Mouse (Mus musculus): ENCODE measurements around the gene Arhgap1.
"Not testable (repeated sequence)": the region's sequence is repeated elsewhere in the genome, so short reads cannot be mapped to it uniquely, and the experiment has no call there.

Arhgap1 gene

GRCm38 (mm10) chr2:91649553-91650359 is at the start of gene Arhgap1, which contains the start of gene Zfp408:
Gene Arhgap1 (plus strand): TSS chr2:91649860.
Gene Zfp408 (minus strand): TSS chr2:91649791.
- peak; percentile 99 for DNase-seq

- DNase-seq, result no peak
Observed at GRCm38 (mm10) chr2:91600475-91600874, 49.2 kb upstream of the Arhgap1 start.

GRCm38 (mm10) chr2:91602389-91602788 is 47.3 kb upstream of the Arhgap1 start:
- DNase-seq, result peak in 1 of 2 experiments; percentile 12

GRCm38 (mm10) chr2:91609370-91609769 is 40.3 kb upstream of the Arhgap1 start:
- DNase-seq, result not testable (repeated sequence)

GRCm38 (mm10) chr2:91622356-91622755 is 27.3 kb upstream of the Arhgap1 start:
- no peak for DNase-seq

- DNase-seq, result not testable (repeated sequence)
Observed at GRCm38 (mm10) chr2:91623366-91623765, 26.3 kb upstream of the Arhgap1 start.

GRCm38 (mm10) chr2:91627486-91627885 is 22.2 kb upstream of the Arhgap1 start:
- DNase-seq, result no peak

- DNase-seq, result no peak
Observed at GRCm38 (mm10) chr2:91628171-91628570, 21.5 kb upstream of the Arhgap1 start.

GRCm38 (mm10) chr2:91629682-91630081 is 20.0 kb upstream of the Arhgap1 start:
- no peak for DNase-seq

GRCm38 (mm10) chr2:91630384-91630783 is 19.3 kb upstream of the Arhgap1 start:
- DNase-seq, result no peak

GRCm38 (mm10) chr2:91631826-91632225 is 17.8 kb upstream of the Arhgap1 start:
- DNase-seq, result no peak

GRCm38 (mm10) chr2:91632316-91632715 is 17.3 kb upstream of the Arhgap1 start:
- no peak for DNase-seq

- DNase-seq, result no peak
Observed at GRCm38 (mm10) chr2:91633334-91633977, 16.2 kb upstream of the Arhgap1 start.

GRCm38 (mm10) chr2:91634841-91635240 is 14.8 kb upstream of the Arhgap1 start:
- DNase-seq, result peak; percentile 78

- DNase-seq, result no peak
Observed at GRCm38 (mm10) chr2:91635486-91635885, 14.2 kb upstream of the Arhgap1 start.

GRCm38 (mm10) chr2:91636229-91636628 is 13.4 kb upstream of the Arhgap1 start, which contains the start of gene F2:
Gene F2 (minus strand): TSS chr2:91636414.
- no peak for DNase-seq

- DNase-seq, result no peak
Observed at GRCm38 (mm10) chr2:91636727-91637338, 12.8 kb upstream of the Arhgap1 start.

GRCm38 (mm10) chr2:91638931-91639330 is 10.7 kb upstream of the Arhgap1 start:
- DNase-seq, result no peak

- no peak for DNase-seq
Observed at GRCm38 (mm10) chr2:91642825-91643415, 6.7 kb upstream of the Arhgap1 start.

GRCm38 (mm10) chr2:91644021-91644420 is 5.6 kb upstream of the Arhgap1 start:
- DNase-seq, result no peak

GRCm38 (mm10) chr2:91645354-91645753 is 4.3 kb upstream of the Arhgap1 start:
- DNase-seq, result no peak

GRCm38 (mm10) chr2:91645811-91646210 is 3.8 kb upstream of the Arhgap1 start:
- no peak for DNase-seq

GRCm38 (mm10) chr2:91646733-91647132 is 2.9 kb upstream of the Arhgap1 start:
- DNase-seq, result peak; percentile 84 to 89
